Mouse (Mus musculus) Patski (cell line): ENCODE results near the gene Fbxw7. TPM values are rescaled to one million over a fixed set of nuclear protein-coding genes. Genes with fewer than 3 reads are reported as not detected.

Experiments used
- ATAC-seq: fragments of 100-300 bp; one replicate; pipeline ENCODE4 v1.8.0; 2021
- CTCF ChIA-PET: fragments of 350-600 bp; sonication (Branson Sonifier 250); formaldehyde crosslinking; loops from one replicate; lab custom pipeline; 2022; ENCODE audit warnings: inconsistent platforms; lab: Charles Lee
- POLR2A ChIA-PET: fragments of 350-600 bp; sonication (Branson Sonifier 250); formaldehyde crosslinking; loops from one replicate; lab custom pipeline; 2022; ENCODE audit warnings: antibody characterized with exemption, inconsistent platforms; lab: Charles Lee
- DNase-seq: peaks from one replicate; pipeline ENCODE4 v3.0.0-alpha.2; 2011; ENCODE audit warnings: low read depth, low spot score
- H3K27me3 ChIP-seq: fragments of 371-371 bp; one replicate; pipeline ENCODE4 v1.5.1; 2021
- CTCF ChIP-seq: fragments of 100-300 bp; IDR thresholded peaks from one replicate; pipeline ENCODE4 v1.5.1; 2021
- in situ Hi-C: fragments of 300-500 bp; cut with MboI; formaldehyde crosslinking; loops from 3 replicates; pipeline ENCODE4 v1.11.1; 2018; ENCODE audit warnings: low pct_unique_long_range_greater_than_20kb, mixed read lengths
- polyA plus RNA-seq: library from polyadenylated mRNA; unstranded; gene quantifications from one replicate; pipeline ENCODE4 v1.2.3, GENCODE M21; 2021

Fbxw7 gene
- polyA plus RNA-seq, 1 experiment from 2014 or later, result 23.5 TPM

DNA sequence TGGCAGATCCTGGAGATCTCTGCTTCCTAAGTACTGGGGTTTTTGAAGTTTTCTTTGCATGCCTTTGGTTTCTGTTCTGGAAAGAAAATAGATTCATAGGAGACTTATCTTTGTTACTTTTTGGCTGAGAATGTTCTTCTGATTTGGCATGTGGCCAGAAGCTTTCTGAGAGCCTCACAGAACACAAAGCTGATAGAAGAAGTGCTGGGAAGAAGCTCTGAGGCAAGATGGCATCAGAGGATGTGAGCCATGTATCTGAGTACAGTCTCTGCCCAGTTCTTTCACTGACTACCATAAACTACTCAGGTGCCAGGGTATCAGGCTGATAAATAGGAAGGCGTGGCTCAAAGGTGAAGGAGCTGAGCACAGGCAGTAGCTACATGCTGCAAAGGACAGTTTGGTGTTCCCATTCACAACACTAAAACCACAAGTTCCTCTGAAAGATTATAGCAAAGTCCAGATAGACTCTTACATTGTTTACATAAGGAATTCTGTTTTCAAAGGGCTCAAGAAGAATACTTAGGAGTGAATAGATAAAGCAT lies 52.4 kb downstream of the Fbxw7 start:
- in situ Hi-C loops, result no loop called here
- ATAC-seq (no peak), DNase-seq (no peak)
- CTCF ChIA-PET, result interaction anchor here (1.0 to 6.4 kb wide), 4 partner anchors 9 to 553 kb away, joined by 3 to 50 read pairs (median 12); no protein-coding TSS in a partner anchor
- TF ChIP-seq CTCF, result no peak
- POLR2A ChIA-PET, result interaction anchor here (0.6 to 1.0 kb wide), 2 partner anchors 9 to 12 kb away, joined by 3 read pairs; no protein-coding TSS in a partner anchor
- H3K27me3 ChIP-seq, result no peaks in the 10 kb centered on the region

DNA sequence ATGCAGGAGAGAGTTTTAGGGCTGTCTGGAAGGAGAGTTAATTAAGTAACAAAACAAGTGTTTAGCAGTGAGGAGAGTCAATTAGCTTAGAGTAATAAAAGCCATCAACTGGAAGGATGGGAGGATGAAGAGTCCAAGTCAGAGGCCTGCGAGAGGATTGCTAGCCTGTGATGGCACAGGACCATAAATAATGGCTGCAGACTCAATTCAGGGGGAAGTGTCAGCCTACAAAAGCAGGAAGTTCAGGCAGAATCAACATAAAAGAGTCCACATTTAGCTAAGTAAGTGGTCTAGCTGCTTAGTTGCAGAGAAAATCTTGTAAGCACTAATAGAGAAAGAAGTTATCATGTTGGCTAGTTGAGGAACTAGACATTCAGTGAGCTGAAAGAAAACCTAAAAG lies 52.9 kb downstream of the Fbxw7 start:
- in situ Hi-C loops, result no loop called here
- no peak for TF ChIP-seq CTCF
- ChIA-PET CTCF (interaction anchor here (1.0 to 6.4 kb wide), 4 partner anchors 8 to 553 kb away, joined by 3 to 50 read pairs (median 12); no protein-coding TSS in a partner anchor), POLR2A (interaction anchor here (0.6 to 1.0 kb wide), 2 partner anchors 9 to 11 kb away, joined by 3 read pairs; no protein-coding TSS in a partner anchor)
- ATAC-seq (no peak), DNase-seq (no peak)
- no peaks in the 10 kb centered on the region for H3K27me3 ChIP-seq

DNA sequence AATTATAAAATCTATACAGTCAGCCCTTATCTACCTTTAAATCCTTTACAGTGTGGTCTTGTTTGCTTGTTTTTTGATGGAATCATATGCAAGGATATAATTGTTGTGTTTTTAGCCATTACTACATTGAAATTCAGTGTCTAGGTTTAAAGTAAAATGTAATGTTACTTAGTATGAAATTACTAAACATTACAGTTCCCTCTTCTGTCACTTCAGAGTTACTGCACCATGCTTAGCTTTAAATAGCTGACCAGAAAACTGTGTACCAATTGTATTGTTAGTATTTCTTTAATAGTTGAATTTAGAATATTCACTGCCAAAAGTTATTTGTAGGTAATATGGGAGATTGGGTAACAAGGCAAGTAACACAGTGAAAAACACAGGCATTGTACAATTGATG lies 55.1 kb downstream of the Fbxw7 start:
- ATAC-seq, result no peak
- peak; percentile 47 for TF ChIP-seq CTCF
- ChIA-PET POLR2A (no interaction called here), CTCF (interaction anchor here (0.7 to 6.4 kb wide), 10 partner anchors 9 to 556 kb away, joined by 3 to 50 read pairs (median 4); no protein-coding TSS in a partner anchor)
- DNase-seq, result no peak
- H3K27me3 ChIP-seq, result no peaks in the 10 kb centered on the region
- in situ Hi-C loops, result no loop called here

DNA sequence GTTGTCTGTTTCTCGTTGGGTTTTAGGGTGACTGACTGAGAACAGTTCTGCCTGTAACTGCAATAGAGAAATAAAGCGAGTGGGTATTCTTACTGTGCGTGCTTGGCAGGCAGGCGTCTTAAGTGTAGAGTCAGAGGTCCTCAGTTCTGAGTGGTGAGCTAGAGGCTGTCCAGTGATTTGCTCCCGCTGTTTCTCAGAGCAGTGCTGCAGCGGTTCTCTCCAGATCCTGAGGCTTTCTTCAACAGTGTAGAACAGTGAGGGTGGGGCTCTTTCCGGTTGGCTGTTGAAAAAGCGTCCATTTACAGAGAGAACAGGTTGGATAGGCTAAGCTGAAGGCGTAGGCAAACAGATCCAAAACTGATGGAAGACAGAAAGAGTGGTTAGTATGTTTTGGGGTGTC lies 60.2 kb downstream of the Fbxw7 start:
- no peaks in the 10 kb centered on the region for H3K27me3 ChIP-seq
- in situ Hi-C loops, result no loop called here
- no peak for ATAC-seq
- no peak for TF ChIP-seq CTCF
- DNase-seq, result no peak
- ChIA-PET CTCF (interaction anchor here (0.7 to 1.4 kb wide), 7 partner anchors 8 to 183 kb away, joined by 3 to 5 read pairs (median 3); no protein-coding TSS in a partner anchor), POLR2A (interaction anchor here (1.0 kb wide), 1 partner anchor 9 kb away, joined by 3 read pairs; no protein-coding TSS in a partner anchor)

DNA sequence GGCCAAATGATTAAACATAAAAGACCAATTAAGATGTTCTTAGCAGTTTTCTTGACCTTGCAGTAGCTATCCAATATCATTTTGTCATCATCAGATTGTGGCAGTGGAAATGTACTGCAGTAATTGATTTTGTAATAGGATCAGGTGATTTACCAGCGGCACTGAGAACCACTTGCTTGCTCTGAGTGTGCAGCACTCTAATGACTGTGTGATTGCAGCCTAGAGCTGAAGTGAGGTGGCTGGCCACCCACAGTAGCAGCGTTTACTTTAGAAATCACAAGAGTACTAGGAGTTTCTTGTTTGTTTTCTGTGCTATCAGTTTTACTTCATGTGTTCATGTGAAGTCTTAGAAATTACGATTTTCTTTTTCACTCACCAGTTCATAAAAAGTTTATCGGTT lies 61.1 kb downstream of the Fbxw7 start:
- ChIA-PET POLR2A (interaction anchor here (1.0 kb wide), 1 partner anchor 10 kb away, joined by 3 read pairs; no protein-coding TSS in a partner anchor), CTCF (interaction anchor here (1.2 to 1.4 kb wide), 4 partner anchors 8 to 184 kb away, joined by 3 to 5 read pairs (median 3); no protein-coding TSS in a partner anchor)
- no peak for TF ChIP-seq CTCF
- in situ Hi-C loops, result no loop called here
- ATAC-seq (no peak), DNase-seq (no peak)
- H3K27me3 ChIP-seq, result no peaks in the 10 kb centered on the region

DNA sequence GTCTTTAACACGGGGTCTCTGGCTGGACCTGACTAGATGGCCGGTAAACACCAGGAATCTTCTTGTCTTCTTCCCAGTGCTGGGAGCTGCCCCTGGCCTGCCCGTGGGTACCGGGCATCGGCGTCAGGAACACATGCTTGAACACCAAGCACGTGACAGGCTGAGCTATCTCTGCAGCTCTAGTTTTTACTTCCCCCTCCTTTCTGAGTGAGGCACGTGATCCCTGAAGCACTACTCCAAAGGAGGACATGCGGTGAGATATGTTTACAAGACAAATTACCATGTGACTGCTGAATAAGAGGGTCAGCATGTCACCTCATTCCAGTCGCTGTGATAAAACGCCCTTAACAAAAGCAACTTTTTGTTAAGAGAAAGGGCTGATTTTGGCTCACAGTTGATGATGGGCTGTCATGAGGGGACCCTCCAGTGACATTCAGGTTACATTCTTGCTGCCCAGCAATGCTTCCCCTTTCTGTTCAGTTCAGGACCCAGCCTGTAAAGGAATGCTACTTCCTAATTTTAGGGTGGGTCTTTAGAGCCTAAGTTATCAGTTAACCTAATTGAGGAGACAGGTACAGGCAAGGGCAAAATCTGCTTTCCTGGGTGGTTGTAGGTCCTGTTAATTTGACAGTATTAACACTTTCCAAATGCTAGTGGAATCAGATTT lies 68.9 kb downstream of the Fbxw7 start:
- ChIA-PET POLR2A (interaction anchor here (0.7 kb wide), 1 partner anchor 15 kb away, joined by 4 read pairs; no protein-coding TSS in a partner anchor), CTCF (interaction anchor here (0.9 to 2.3 kb wide), 4 partner anchors 8 to 214 kb away, joined by 3 to 8 read pairs (median 4); no protein-coding TSS in a partner anchor)
- TF ChIP-seq CTCF, result no peak
- no peaks in the 10 kb centered on the region for H3K27me3 ChIP-seq
- in situ Hi-C loops, result no loop called here
- DNase-seq (no peak), ATAC-seq (peak; percentile 70)

DNA sequence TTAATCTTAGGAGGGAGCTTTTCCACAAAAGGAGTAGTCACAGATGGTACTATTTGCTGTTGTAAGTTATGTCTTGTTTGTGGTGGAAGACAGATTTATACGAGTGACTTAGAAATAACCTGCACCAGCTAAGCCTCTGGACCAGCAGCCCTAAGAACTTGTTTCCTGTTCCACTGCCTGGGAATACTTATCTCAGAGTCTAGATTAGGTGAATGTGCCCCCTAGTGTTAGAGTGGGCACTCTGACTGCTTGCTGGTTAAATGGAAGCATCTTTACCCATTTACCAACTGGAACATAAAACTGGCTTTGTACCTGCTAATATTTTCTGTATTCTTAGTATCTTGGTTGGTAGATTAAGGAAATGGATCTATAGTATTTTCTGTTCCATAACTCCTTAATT lies 74.6 kb downstream of the Fbxw7 start:
- H3K27me3 ChIP-seq, result no peaks in the 10 kb centered on the region
- ChIA-PET POLR2A (no interaction called here), CTCF (interaction anchor here (1.0 to 3.1 kb wide), 7 partner anchors 13 to 509 kb away, joined by 3 to 20 read pairs (median 3); no protein-coding TSS in a partner anchor)
- in situ Hi-C loops, result no loop called here
- DNase-seq (no peak), ATAC-seq (no peak)
- TF ChIP-seq CTCF, result peak; percentile 75

DNA sequence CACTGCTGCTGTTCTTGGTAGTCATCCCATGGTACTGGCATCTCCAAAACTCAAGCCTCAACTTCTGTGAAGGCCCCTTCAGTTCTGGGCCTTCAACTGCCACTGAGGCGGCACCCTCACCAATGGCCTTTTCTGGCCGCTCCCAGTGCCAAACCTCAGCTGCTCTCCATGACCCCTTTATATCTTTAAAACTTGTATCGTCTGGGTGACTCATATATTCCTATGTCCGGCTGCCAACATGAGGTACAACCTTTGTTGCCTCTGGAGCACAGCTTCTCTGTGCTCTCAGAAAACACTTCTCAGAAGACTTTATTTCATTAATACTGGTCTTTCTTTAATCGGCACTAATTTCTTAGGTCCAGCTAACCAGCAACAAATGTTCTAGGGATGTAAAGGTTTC lies 75.9 kb downstream of the Fbxw7 start:
- ATAC-seq, result no peak
- in situ Hi-C loops, result no loop called here
- no peak for TF ChIP-seq CTCF
- DNase-seq, result no peak
- no peaks in the 10 kb centered on the region for H3K27me3 ChIP-seq
- ChIA-PET POLR2A (no interaction called here), CTCF (interaction anchor here (1.0 to 3.1 kb wide), 5 partner anchors 15 to 36 kb away, joined by 3 to 20 read pairs (median 3); no protein-coding TSS in a partner anchor)

DNA sequence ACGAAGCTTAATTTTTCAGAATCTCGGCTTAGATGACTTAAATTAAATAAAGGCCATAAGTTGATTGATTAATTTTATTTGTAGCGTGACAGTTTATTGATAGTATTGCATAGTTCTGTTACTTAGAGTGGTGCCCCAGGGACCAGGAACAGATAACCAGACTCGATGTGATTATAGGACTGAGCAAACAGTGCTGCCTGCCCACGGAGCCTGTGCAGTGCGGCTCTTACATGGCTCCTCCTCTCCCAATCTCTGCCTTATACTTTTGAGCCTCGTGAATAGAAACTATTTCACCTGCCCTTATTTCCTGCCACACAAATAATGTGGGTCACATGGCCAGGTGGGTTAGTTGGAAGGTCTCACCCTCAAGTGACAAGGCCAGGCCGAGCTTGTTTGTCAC lies 82.9 kb downstream of the Fbxw7 start:
- POLR2A ChIA-PET, result no interaction called here
- CTCF ChIA-PET, result interaction anchor here (0.6 to 2.8 kb wide), 5 partner anchors 9 to 74 kb away, joined by 3 to 15 read pairs (median 3); no protein-coding TSS in a partner anchor
- no peak for ATAC-seq

DNA sequence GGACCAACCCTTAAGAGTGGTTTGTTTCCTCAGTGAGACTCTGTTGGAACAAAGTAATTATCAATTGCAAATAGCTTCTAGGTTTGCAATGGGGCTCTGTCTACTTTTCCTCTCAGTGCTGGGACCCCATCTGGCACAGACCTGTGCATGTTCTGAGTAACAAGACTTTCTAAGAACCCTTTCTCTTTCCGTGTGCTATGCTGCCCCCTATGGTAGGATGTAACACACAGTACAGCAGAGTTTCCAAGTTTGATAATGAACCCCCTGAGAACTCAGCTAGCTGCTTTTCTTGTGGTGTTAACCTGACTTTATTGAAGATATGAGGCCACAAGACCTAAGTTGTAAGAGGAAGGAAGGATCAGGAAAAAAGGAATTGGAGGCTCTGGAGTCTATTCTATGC lies 91.5 kb downstream of the Fbxw7 start:
- ATAC-seq (peak; percentile 71), DNase-seq (no peak)
- H3K27me3 ChIP-seq, result no peaks in the 10 kb centered on the region
- TF ChIP-seq CTCF, result peak; percentile 80
- ChIA-PET CTCF (interaction anchor here (0.7 to 2.9 kb wide), 18 partner anchors 10 to 560 kb away, joined by 3 to 15 read pairs (median 4); no protein-coding TSS in a partner anchor), POLR2A (no interaction called here)
- in situ Hi-C loops, result no loop called here

More for the DNA sequence above, 82.9 kb downstream of the Fbxw7 start:
- in situ Hi-C loops, result no loop called here
- no peaks in the 10 kb centered on the region for H3K27me3 ChIP-seq
- no peak for DNase-seq
- no peak for TF ChIP-seq CTCF
